Comparison of ENCODE assay signal across 22 mouse cellular contexts in the genomic region with DNA sequence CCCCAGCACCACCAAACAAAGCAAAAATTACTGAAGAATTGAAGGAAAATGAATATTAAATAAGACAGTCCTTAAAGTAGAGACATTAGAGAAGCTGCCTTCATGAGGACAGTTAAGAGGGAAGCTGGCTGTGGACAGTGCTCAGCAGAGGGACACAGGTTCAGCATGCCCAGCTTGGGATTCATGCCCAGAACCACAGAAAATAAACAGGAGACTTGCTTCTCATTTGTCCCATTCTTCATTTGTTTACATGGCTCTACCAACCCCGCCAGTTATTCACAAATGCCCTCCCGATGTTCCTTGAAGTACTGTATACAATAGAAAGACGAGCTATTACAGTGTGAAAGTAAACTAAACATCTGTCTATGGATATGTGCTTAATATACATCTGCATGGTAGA. TPM values are rescaled to one million over a fixed set of nuclear protein-coding genes. Genes with fewer than 3 reads are reported as not detected.
DNase-seq lines count a peak whose midpoint lies in the region; ATAC-seq and TF ChIP-seq lines count a peak whose summit lies in the region.
"Had no signal": no experiment of that assay in that cellular context is flagged by ENCODE, and none has a peak within 500 bp of the region (broad histone marks: within the 10 kb centered on the region; RNA-seq: fewer than 3 reads in every experiment).

No protein-coding gene starts in this region.

- no peak overlapping the region for H3K9ac ChIP-seq in lung, embryonic 14.5 days
- H3K9ac ChIP-seq: embryonic facial prominence, embryonic 13.5 days; forebrain, embryonic 12.5 days; forebrain, postnatal 0 days; heart, embryonic 13.5 days; hindbrain, embryonic 12.5 days had no signal

- ATAC-seq in lung, embryonic 14.5 days (ENCODE audit: insufficient read depth), result peak; percentile 79
- ATAC-seq: CD4-positive, CD25-positive, alpha-beta regulatory T cell, adult 4 months; forebrain, postnatal 0 days; hindbrain, embryonic 16.5 days had no signal

- no peak overlapping the region for H3K4me3 ChIP-seq in gastrocnemius, adult 2 months
- H3K4me3 ChIP-seq in lung, embryonic 14.5 days (ENCODE audit: low read depth, low read length), result no peak overlapping the region
- H3K4me3 ChIP-seq in lung, adult 2 months (replicated peaks; ENCODE audit: extremely low read depth, low read depth, low read length), result no peak overlapping the region
- H3K4me3 ChIP-seq: embryonic facial prominence, embryonic 13.5 days; forebrain, embryonic 12.5 days; heart, embryonic 13.5 days; hindbrain, embryonic 12.5 days had no signal

- intact Hi-C loops in gastrocnemius, adult 2 months (cut with DNase I), result no loop called here

- no peak for DNase-seq in gastrocnemius, adult 2 months
- DNase-seq in gastrocnemius, postnatal 4 days (ENCODE audit: low spot score in 2 of 2), result no peak
- peak; percentile 54 for DNase-seq in lung, embryonic 14.5 days
- DNase-seq in lung, adult 2 months, result no peak
- DNase-seq in lung, postnatal 10 days, result peak; percentile 46
- DNase-seq in urinary bladder, postnatal 14 days (ENCODE audit: low spot score), result no peak
- DNase-seq in adrenal gland, adult 8-10 months, result no peak
- DNase-seq: adrenal gland, postnatal 14 days; B cell, adult 2 months; cerebellum, adult 18-20 months; cerebellum, adult 9-11 months; cerebellum, postnatal 36 days; forebrain, postnatal 0 days; gastrocnemius, postnatal 25 days; heart, postnatal 4 days had no signal

- TF ChIP-seq CTCF in gastrocnemius, adult 2 months (IDR thresholded peaks at IDR 0.05), result no peak
- no peak for TF ChIP-seq CTCF in lung, embryonic 14.5 days (IDR thresholded peaks at IDR 0.05; ENCODE audit: low read depth)
- TF ChIP-seq CTCF in lung, adult 2 months (IDR thresholded peaks at IDR 0.05; ENCODE audit: insufficient read depth, low read length), result no peak

- no peaks in the 10 kb centered on the region for H3K36me3 ChIP-seq in lung, embryonic 14.5 days (ENCODE audit: insufficient read depth)
- H3K36me3 ChIP-seq: embryonic facial prominence, embryonic 13.5 days; forebrain, embryonic 12.5 days; G1E; heart, embryonic 13.5 days; hindbrain, embryonic 12.5 days had no signal

- no peaks in the 10 kb centered on the region for H3K4me1 ChIP-seq in lung, embryonic 14.5 days (ENCODE audit: insufficient read depth)
- H3K4me1 ChIP-seq in lung, adult 2 months (ENCODE audit: control insufficient read depth, insufficient read depth, low read length), result peaks cover 4% of the 10 kb centered on the region; the same call in 1 of the 2 replicates
- H3K4me1 ChIP-seq: embryonic facial prominence, embryonic 13.5 days; forebrain, embryonic 12.5 days; heart, embryonic 13.5 days; hindbrain, embryonic 12.5 days had no signal

- H3K27ac ChIP-seq in gastrocnemius, adult 2 months, result peak overlapping the region; percentile 43; the same call in 1 of the 2 replicates
- no peak overlapping the region for H3K27ac ChIP-seq in lung, embryonic 14.5 days (ENCODE audit: low read depth)
- H3K27ac ChIP-seq: embryonic facial prominence, embryonic 13.5 days; forebrain, embryonic 12.5 days; heart, embryonic 13.5 days; hindbrain, embryonic 12.5 days had no signal

- no peak for TF ChIP-seq POLR2A in lung, adult 2 months (IDR thresholded peaks at IDR 0.05; ENCODE audit: borderline replicate concordance, extremely low read depth, low read depth, low read length)

- H3K4me2 ChIP-seq in lung, embryonic 14.5 days, result no peak overlapping the region
- H3K4me2 ChIP-seq: embryonic facial prominence, embryonic 13.5 days; forebrain, embryonic 12.5 days; heart, embryonic 13.5 days; hindbrain, embryonic 12.5 days had no signal

- H3K27me3 ChIP-seq in lung, embryonic 14.5 days (ENCODE audit: insufficient read depth, low read length), result no peaks in the 10 kb centered on the region
- H3K27me3 ChIP-seq: embryonic facial prominence, embryonic 13.5 days; forebrain, embryonic 12.5 days; heart, embryonic 13.5 days; hindbrain, embryonic 12.5 days had no signal

- H3K9me3 ChIP-seq in lung, embryonic 14.5 days (ENCODE audit: low read depth, low read length), result no peaks in the 10 kb centered on the region
- H3K9me3 ChIP-seq: embryonic facial prominence, embryonic 13.5 days; forebrain, embryonic 12.5 days; G1E; heart, embryonic 13.5 days; hindbrain, embryonic 12.5 days had no signal

- WGBS in lung, embryonic 14.5 days, result 21% methylated on average over 3 of the region's 3 CpGs
- 28% methylated on average over 3 of the region's 3 CpGs for WGBS in lung, adult 2 months

RNA-seq across cellular contexts. Expression of gene Rasgrf2, which starts 17.4 kb away (rescaled TPM):
- total RNA-seq in gastrocnemius, adult 2 months (2021), result 1 to 10 TPM; 5.0 to 6.2 TPM
- 1 to 10 TPM in 1 of 2 experiments, under 1 TPM in 1; 0.91 to 1.4 TPM for total RNA-seq in gastrocnemius, postnatal 4 days (2021)
- 0.09 TPM in 1 of 2 replicates, not detected in the other for polyA plus RNA-seq in lung, embryonic 14.5 days (2014; fragmentation: Nextera tagmentation; extraction: Ambion mirVana)
- 17.3 and 20.8 TPM in 2 replicates for polyA plus RNA-seq in lung, adult 2 months (2012; rRNA removed)
- 1 to 10 TPM; 3.0 to 7.2 (median 4.7) TPM for total RNA-seq in adrenal gland, adult 8-10 months (2022)
- polyA plus RNA-seq: G1E had no signal

Comparison
In these comparisons a context has a peak if more than half of its experiments do, and no peak if none do; other contexts are left out.
1. DNase-seq: peak in lung, embryonic 14.5 days (single experiment) and lung, postnatal 10 days (single experiment); none in gastrocnemius, adult 2 months (single experiment), gastrocnemius, postnatal 4 days (0 of 2), lung, adult 2 months (single experiment), urinary bladder, postnatal 14 days (single experiment) and adrenal gland, adult 8-10 months (single experiment).